Mouse (Mus musculus) liver, embryonic 14.5 days (tissue): ENCODE results near the gene Amotl2. TPM values are rescaled to one million over a fixed set of nuclear protein-coding genes. Genes with fewer than 3 reads are reported as not detected.

Source experiments
- ATAC-seq: fragments of 200-750 bp; cut with Nextera tagmentation; 2 replicates; pipeline ENCODE4 v1.8.0; 2017; ENCODE audit warnings: moderate number of reproducible peaks, mild to moderate bottlenecking, moderate library complexity; ENCODE audit not compliant: insufficient read depth
- DNase-seq, 3 experiments: peaks; one replicate each; pipeline ENCODE4 v3.0.0-alpha.2; 2012 to 2013; ENCODE audit warnings: low read depth in 3 of 3, low spot score in 3 of 3
- H3K27ac ChIP-seq: fragments of 300-500 bp; sonication (generic); 2 replicates; pipeline ENCODE4 v1.5.1; 2014; ENCODE audit warnings: moderate library complexity, mild to moderate bottlenecking, control low read depth, inconsistent platforms
- H3K27me3 ChIP-seq: fragments of 300-500 bp; sonication (generic); 2 replicates; pipeline ENCODE4 v1.6.1; 2014; ENCODE audit warnings: mild to moderate bottlenecking, low read length, moderate library complexity; ENCODE audit not compliant: control insufficient read depth, insufficient read depth
- H3K36me3 ChIP-seq: fragments of 300-500 bp; sonication (generic); replicated peaks from 2 replicates; pipeline ENCODE4 v1.6.1; 2014; ENCODE audit warnings: low read depth; ENCODE audit not compliant: control insufficient read depth, insufficient read depth
- H3K4me1 ChIP-seq, 2 experiments: fragments of 200-500 bp in 1 of 2; fragments of 300-500 bp in 1 of 2; sonication (generic) in 1 of 2; replicated peaks; 2 replicates each; pipeline ENCODE4 v1.6.1; 2012 to 2014; ENCODE audit warnings: antibody characterized with exemption in 1 of 2, inconsistent platforms in 1 of 2, low read length in 1 of 2; ENCODE audit not compliant: control insufficient read depth in 2 of 2, insufficient read depth in 2 of 2
- H3K4me2 ChIP-seq: fragments of 300-500 bp; sonication (generic); 2 replicates; pipeline ENCODE4 v1.6.1; 2014; ENCODE audit warnings: low read depth, mild to moderate bottlenecking, control low read depth, moderate library complexity
- H3K4me3 ChIP-seq, 2 experiments: fragments of 200-500 bp in 1 of 2; fragments of 300-500 bp in 1 of 2; sonication (generic) in 1 of 2; 2 replicates each; pipeline ENCODE4 v1.5.1; 2012 to 2014; ENCODE audit warnings: low read depth in 2 of 2, low read length in 2 of 2, mild to moderate bottlenecking in 2 of 2, control low read depth in 1 of 2, inconsistent platforms in 1 of 2, moderate library complexity in 1 of 2; ENCODE audit not compliant: insufficient read depth in 1 of 2
- H3K9ac ChIP-seq: fragments of 300-500 bp; sonication (generic); replicated peaks from 2 replicates; pipeline ENCODE4 v1.6.1; 2014; ENCODE audit warnings: mild to moderate bottlenecking, control low read depth, moderate library complexity
- H3K9me3 ChIP-seq: fragments of 300-500 bp; sonication (generic); 2 replicates; pipeline ENCODE4 v1.6.1; 2016; ENCODE audit warnings: low read length, mixed read lengths; ENCODE audit not compliant: control insufficient read depth
- CTCF ChIP-seq: IDR thresholded peaks from 2 replicates; pipeline ENCODE4 v1.5.1; 2016; ENCODE audit warnings: antibody characterized with exemption, low read depth, control low read depth
- EP300 ChIP-seq: IDR thresholded peaks from 2 replicates; pipeline ENCODE4 v1.6.1; 2016; ENCODE audit warnings: antibody characterized with exemption, low read depth
- WGBS: fragments of 180-500 bp; shearing (Covaris S2); extraction: QIAGEN DNeasy Blood & Tissue Kit; methylation state at CpG from one replicate; pipeline ENCODE4 v1.1.7; 2014; ENCODE audit not compliant: insufficient replicate concordance; 5-methylcytosine and 5-hydroxymethylcytosine counted together
- polyA plus RNA-seq, 2 experiments: library from polyadenylated mRNA; depleted of rRNA in 1 of 2; stranded (reverse) in 1 of 2; unstranded in 1 of 2; fragments of >200 nt; fragmentation: Nextera tagmentation in 1 of 2; extraction: Ambion mirVana in 1 of 2; gene quantifications; 2 replicates each; pipeline versions ENCODE4 v1.2.1 to v1.2.3; 2012 to 2014

Amotl2 gene
- polyA plus RNA-seq, 2 experiments = 2.5 to 2.6 TPM

DNA sequence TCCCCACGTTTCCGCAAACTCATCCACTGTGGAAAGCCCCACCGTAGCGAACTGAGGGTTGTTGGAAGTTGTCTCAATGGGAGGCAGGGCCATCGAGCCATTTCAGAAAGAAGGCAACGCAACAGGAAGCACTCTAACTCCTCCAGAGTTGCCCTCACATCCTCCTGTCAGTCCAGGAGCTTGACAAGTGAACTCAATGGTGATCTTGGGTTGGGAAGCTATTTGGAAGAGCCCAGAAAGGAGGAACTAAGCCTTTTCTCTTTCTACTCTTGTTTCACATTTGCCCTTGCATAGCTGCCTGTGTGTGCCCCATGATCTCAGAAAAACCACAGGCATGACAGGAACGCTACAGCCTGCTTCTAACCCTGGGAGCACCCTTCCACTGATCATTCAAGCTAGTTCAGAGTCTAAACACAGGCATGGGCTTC lies 14.6 kb downstream of the Amotl2 start:
- peaks cover 0 to 19% of the 10 kb centered on the region in 2 experiments; a peak in 2 of 4 replicates for H3K4me1 ChIP-seq
- WGBS = 30% methylated on average over 7 of the region's 7 CpGs
- no peak overlapping the region for H3K9ac ChIP-seq
- DNase-seq = no peak
- TF ChIP-seq CTCF (no peak), EP300 (no peak)
- no peak overlapping the region for H3K4me2 ChIP-seq
- no peak overlapping the region for H3K4me3 ChIP-seq
- no peaks in the 10 kb centered on the region for H3K27me3 ChIP-seq
- H3K9me3 ChIP-seq = no peaks in the 10 kb centered on the region
- no peaks in the 10 kb centered on the region; the same call in none of the 2 replicates for H3K36me3 ChIP-seq
- no peak overlapping the region for H3K27ac ChIP-seq
- ATAC-seq = no peak

- TF ChIP-seq CTCF (no peak), EP300 (no peak)
- DNase-seq = no peak
Measured at GRCm38 (mm10) chr9:102731574-102732175, 15.2 kb downstream of the Amotl2 start.

GRCm38 (mm10) chr9:102732326-102732865 lies 15.9 kb downstream of the Amotl2 start:
- no peak for DNase-seq
- no peaks in the 10 kb centered on the region; the same call in none of the 2 replicates for H3K36me3 ChIP-seq
- peaks cover 0 to 18% of the 10 kb centered on the region in 2 experiments; a peak in 2 of 4 replicates for H3K4me1 ChIP-seq
- H3K27ac ChIP-seq = no peak overlapping the region
- 48% methylated on average over 5 of the region's 5 CpGs for WGBS
- no peaks in the 10 kb centered on the region for H3K27me3 ChIP-seq
- no peak overlapping the region for H3K9ac ChIP-seq
- TF ChIP-seq EP300 (no peak), CTCF (no peak)
- ATAC-seq = no peak
- no peak overlapping the region for H3K4me2 ChIP-seq
- no peak overlapping the region for H3K4me3 ChIP-seq
- no peaks in the 10 kb centered on the region for H3K9me3 ChIP-seq

More at GRCm38 (mm10) chr9:102731574-102732175, 15.2 kb downstream of the Amotl2 start:
- no peak overlapping the region for H3K9ac ChIP-seq
- no peaks in the 10 kb centered on the region for H3K9me3 ChIP-seq
- no peak overlapping the region for H3K27ac ChIP-seq
- H3K4me3 ChIP-seq = no peak overlapping the region
- H3K36me3 ChIP-seq = no peaks in the 10 kb centered on the region; the same call in none of the 2 replicates
- no peaks in the 10 kb centered on the region for H3K27me3 ChIP-seq
- ATAC-seq = no peak
- peaks cover 0 to 21% of the 10 kb centered on the region in 2 experiments; a peak in 2 of 4 replicates for H3K4me1 ChIP-seq
- WGBS = 43% methylated on average over 10 of the region's 10 CpGs
- H3K4me2 ChIP-seq = no peak overlapping the region

- Histone ChIP-seq H3K27me3 (no peaks in the 10 kb centered on the region), H3K27ac (no peak overlapping the region), H3K9me3 (no peaks in the 10 kb centered on the region), H3K4me2 (no peak overlapping the region), H3K4me3 (no peak overlapping the region), H3K36me3 (no peaks in the 10 kb centered on the region; the same call in 1 of the 2 replicates), H3K4me1 (peaks cover 0 to 16% of the 10 kb centered on the region in 2 experiments; a peak in 2 of 4 replicates), H3K9ac (no peak overlapping the region)
- 71% methylated on average over 5 of the region's 5 CpGs for WGBS
- DNase-seq (no peak), ATAC-seq (no peak)
- TF ChIP-seq EP300 = no peak
- no peak for TF ChIP-seq CTCF
Measured at GRCm38 (mm10) chr9:102733459-102733858, 17.0 kb downstream of the Amotl2 start.

- H3K9ac ChIP-seq = no peak overlapping the region
- no peak overlapping the region for H3K4me2 ChIP-seq
- H3K36me3 ChIP-seq = no peaks in the 10 kb centered on the region; the same call in 1 of the 2 replicates
- ATAC-seq = no peak
- DNase-seq = no peak
- TF ChIP-seq CTCF (no peak), EP300 (no peak)
- no peak overlapping the region for H3K4me3 ChIP-seq
- peaks cover 0 to 16% of the 10 kb centered on the region in 2 experiments; a peak in 2 of 4 replicates for H3K4me1 ChIP-seq
- H3K27me3 ChIP-seq = no peaks in the 10 kb centered on the region
- no peaks in the 10 kb centered on the region for H3K9me3 ChIP-seq
- 51% methylated on average over 9 of the region's 9 CpGs for WGBS
- H3K27ac ChIP-seq = no peak overlapping the region
Measured at GRCm38 (mm10) chr9:102733999-102734738, 17.7 kb downstream of the Amotl2 start.
